Mouse (Mus musculus) regulatory T cell (primary cell): ENCODE data around the gene Vav2.

Experiments used
- in situ Hi-C: fragments of 300-600 bp; cut with MboI, MseI; formaldehyde crosslinking; loops from one replicate; pipeline ENCODE4 v1.15.1; 2025; ENCODE audit warnings: high pct_unique_total_duplicates

The Vav2 gene

DNA sequence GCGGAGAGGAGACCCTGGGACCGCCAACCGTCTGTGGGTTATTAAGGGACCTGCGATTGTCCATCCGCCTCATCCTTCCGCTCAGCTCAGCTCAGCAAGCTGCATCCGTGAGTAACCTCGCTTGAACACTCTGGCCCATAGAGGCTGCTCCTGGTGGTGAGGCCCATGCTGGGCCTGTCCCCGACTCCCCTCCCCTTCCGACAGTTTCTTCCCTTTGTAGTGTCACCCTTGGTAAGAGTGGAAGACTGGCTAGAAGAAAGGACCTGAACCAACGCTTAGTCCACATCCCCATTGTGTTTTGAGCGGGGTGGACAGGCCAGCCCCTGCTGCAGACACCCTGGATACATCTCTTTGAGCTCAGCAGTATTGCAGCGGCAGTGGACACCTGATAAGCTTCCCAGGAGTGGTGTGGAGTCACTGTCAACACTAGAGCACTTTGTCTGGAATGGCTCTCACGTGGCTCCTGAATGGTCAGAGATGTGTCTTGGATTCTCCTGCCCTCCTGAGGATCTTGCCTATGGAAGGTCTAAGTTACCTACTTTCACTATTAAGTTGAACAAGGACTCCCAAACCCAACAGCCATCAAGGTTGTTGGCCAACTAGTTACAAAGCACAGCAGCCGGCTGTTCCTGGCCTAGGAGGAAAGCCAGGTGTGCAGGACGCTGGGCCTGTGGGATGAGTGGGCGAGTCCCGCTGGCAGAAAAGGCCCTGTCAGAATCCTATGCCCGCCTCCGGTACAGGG is 16.0 kb upstream of the Vav2 start:
- in situ Hi-C loops = no loop called here

DNA sequence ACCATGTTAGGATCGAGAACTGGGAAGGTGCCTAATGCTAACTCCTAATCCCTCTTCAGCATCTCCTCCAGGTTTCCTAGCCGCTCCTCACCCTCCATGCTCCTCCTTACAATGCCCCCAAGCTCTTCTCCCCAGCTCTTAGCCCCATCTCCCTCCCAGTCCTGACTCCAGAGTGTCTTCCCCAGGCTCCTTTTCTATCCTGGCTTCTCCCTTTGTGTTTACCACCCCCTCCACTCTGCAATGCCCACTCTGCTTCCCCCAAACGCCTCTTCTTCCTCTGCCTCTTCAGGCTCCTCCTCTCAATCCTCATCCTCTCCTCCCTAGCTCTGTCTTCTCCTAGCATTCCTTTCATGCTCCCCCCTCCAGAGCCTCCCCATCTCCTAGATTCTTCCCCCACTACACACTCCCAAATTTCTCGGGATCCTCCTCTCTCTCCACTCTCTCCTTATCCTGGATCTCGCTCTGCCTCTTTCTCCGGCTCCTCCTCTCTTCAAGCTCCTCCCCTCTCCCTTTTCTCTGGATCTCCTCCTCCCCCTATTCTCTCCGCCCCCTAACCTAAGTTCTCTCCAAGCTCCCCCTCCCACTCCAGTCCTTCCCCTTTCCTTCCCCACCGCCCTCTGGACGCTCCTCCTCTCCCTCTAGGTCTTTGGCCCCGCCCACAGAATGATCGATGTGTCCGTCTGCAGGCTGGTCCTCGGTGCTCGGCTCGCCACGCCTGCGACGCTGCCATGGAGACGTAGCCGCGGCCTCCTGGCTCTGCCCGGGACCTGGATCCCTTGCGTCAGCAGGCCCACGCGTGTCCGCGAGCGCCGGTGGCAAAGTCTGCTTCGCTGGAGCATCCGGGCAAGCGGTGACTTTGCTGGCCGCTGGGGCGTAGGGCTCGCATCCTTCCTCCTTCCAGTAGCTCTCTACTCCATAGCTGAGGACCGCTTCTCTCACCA is 15.2 kb upstream of the Vav2 start, which contains the start of gene Brd3os:
Gene Brd3os, plus strand, starts transcription at position 558 of the 941 bp plus-strand sequence.
- in situ Hi-C loops = no loop called here

DNA sequence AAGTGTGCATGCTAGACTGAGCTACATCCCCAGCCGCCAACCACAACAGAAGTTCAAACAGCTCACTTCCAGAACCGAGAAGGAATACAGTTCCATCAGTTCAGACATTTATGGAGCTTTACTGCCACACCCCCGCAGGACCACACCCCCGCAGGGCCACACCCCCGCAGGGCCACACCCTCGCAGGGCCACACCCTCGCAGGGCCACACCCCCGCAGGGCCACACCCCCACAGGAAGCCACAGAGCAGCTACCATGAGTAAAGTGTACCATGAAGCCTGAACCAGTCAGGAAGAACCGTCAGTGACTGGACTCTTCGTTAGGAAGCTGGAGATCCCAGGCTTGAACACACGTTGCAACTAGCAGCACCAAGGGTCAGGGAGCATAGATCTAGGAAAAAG is 11.4 kb upstream of the Vav2 start:
- in situ Hi-C loops = loop anchor here (5.0 kb wide), 1 partner anchor 34 kb away; no protein-coding TSS in a partner anchor

DNA sequence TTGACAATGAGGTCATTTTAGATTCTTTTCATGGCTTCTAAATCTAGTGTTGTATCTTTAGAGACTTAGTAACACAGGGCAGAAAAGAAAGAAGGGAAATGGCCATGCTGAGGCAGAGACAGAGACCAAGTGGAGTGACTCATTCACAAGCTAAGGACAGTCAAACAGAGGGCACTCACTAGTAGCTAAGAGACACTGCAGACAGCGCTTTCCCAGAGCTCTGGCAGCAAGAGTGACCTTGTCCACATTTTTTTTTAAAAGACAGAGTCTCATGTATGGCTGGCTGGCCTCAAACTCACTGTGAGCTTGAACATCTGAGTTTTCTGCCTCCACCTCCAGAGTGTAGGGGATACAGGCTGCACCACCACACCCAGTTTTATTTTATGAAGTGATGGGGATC is 11.0 kb upstream of the Vav2 start:
- in situ Hi-C loops = loop anchor here (5.0 kb wide), 1 partner anchor 34 kb away; no protein-coding TSS in a partner anchor

DNA sequence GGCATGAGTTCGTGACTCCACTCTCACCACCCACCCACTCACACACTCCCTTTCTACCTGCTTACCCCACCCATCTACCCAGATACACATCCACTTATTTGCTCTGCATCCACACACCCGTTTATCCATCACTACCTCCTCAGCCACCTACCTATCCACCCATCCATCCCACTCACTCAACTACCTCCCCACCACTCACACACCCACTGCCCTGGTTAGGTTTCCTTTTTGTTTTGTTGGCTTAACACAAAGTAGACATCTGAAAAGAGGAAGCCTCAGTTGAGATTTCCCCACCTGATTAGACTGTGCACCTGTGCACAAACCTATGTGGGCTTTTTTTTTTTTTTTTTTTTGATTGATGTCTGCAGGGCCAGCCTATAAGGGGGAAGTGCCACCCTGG is 5.8 kb upstream of the Vav2 start:
- in situ Hi-C loops = loop anchor here (5.0 kb wide), 1 partner anchor 145 kb away; no protein-coding TSS in a partner anchor

DNA sequence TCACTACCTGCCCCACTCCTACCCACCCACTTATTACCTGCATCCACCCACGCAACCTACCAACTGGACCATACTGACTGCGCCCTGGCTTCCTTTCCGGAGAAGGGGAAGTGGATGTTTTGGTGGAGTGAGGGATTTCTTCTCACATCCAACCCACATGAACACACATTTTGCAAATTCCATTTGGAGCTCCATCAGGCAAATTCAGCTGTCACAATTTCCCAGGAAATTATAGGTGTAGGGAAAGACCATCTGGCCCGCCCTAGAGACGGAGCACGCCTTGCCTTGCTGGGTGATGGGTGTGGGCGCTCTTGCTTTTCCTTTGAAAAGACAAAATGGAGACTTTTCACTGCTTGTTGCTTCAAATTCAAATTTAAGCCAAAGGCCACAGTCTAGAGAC is 3.8 kb upstream of the Vav2 start:
- in situ Hi-C loops = loop anchor here (5.0 kb wide), 1 partner anchor 143 kb away; no protein-coding TSS in a partner anchor

DNA sequence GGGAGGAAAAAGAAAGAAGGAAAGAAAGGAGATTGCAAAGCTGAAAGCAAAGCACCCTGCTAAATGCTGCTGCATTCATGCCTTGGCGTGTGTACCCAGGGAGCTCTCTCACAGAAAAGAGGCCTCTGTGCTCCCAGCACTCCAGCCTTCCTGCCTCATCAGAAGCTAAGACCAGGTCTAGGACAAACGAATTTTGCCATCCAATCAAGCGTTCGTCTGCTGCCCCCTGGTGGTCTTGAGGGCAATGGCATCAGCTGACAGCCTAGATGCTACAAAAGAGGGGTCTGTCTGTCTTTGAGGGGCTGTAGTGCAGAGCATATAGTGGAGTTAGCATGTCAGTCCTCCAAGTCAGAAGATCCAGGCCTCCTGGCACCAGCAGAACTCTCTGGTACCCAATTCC is 1.2 kb upstream of the Vav2 start:
- in situ Hi-C loops = no loop called here

DNA sequence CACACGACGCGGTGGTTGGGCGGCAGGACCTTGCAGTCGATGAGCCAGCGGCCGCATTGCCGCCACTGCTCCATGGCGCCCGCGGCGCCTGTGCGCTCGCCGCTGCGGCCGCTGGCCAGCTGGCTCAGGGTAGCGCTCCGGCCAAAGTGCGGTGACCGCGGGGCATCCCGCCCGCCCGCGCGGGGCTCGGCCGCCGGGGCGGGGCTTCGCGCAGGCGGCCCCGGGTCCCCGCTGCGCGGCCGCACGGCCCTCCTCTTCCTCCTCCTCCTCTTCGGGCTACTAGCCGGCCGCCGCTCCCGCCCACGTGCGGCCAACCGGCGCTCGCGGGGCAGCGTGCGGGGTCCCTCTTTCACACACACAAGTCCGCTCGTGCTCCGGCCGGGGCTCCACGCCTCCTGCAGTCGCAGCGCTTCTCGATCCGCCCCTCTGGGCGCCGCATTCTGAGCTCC is 403 bp downstream of the Vav2 start:
- in situ Hi-C loops = no loop called here

DNA sequence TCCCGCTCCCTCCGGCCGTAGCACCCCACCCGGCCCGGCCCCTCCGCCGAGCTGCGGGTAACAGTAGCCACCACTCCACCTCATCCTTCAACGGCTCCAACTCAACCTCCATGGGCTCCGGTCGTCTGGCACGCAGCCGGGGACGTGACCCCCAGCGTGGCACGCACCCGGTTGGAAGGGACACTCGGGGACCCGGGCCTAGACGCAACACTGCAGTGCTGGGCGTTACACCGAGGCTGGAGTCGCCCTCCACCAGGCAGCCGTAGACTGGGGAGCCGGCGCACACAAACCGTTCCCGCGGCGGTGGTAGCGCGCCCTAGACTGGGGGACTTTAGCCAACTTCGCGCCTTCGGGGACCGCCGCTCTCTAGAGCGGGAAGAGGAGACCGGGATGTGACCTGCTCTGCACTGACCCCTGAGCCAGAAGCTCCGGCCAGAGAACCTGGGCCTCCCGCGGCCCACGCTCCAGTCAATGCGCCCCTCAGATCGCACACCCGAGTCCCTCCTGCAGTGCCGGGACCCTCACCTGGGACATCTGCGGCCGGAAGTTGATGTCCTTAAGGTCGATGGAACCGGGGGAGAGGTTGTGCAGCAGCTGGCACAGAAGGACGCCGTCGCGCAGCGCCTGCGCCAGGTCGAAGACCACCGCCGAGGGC is 955 bp downstream of the Vav2 start:
- in situ Hi-C loops = no loop called here

DNA sequence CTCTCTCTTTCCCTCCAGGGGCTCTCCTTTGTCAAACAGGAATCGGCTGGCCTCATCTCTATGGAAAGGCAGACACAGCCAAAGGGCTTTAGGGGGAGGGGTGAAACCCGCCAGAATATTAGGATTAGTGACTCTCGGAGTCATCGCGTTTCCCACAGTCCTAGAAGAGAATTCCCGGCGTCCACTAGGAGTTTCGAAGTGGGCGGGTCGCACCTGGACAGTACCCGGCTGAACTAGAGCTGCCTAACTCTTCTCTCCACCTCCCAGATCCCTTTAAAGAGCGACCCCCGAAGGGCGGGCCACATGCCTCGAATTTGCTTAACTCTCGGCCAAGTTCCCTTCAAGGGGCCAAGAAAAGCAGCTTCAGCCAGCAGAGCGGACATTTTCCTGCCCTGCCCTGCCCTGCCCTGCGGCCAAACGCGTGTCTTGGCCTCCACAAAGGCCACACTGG is 1.6 kb downstream of the Vav2 start:
- in situ Hi-C loops = no loop called here

DNA sequence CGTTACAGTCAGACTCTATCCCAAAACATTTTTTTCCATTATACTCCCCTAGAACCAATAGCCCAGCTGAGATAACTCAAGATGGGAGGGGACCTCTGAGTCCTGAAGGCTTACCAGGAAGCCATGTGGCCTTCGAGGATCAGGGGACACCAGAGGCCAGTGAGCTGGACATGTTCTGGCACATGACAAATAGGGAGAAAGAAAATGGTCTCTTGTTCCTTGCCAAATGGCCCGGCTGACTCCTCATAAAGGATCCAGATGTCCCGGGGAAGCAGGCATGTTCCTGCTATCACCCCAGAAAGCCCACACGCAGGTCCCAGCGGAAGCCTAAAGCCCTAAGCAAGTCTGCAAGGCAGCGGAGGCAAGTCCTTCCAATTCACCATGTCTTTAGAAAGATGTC is 3.2 kb downstream of the Vav2 start:
- in situ Hi-C loops = no loop called here

DNA sequence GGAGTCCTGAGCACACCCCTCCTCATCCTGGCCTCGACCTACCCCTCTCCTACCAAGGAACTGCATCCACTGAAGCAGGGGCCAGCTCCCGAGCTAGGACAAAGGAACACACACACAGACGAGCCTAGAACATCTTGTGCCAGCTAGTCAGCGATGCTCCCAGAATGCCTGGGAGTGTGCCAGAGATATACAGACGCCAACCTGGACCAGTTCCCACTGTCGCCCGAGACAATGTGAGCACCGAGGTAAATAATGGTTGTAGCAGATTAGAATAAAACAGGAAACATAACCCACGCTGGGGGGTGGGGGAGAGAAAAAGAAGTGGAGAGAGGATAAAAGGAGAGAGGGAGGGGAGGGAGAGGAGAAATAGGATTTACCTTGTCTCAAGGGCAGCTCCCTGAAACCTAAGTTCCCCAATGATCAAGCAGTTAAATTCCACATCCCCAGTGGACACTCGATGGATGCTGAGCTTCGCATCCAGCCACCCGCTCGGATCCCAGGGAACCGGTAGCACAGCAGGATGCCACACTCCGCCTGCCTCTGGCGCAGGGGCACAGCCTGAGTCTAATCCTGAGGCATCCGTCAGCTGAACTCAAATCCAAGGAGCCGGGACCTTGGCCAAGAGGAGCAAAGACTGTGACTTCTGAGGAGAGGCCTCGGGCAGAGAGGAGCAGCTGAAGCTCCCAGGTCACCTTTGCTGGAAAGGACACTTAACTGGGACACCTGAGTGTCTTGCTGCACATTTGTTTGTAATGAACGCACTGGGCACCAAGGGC is 5.4 kb downstream of the Vav2 start:
- in situ Hi-C loops = no loop called here

DNA sequence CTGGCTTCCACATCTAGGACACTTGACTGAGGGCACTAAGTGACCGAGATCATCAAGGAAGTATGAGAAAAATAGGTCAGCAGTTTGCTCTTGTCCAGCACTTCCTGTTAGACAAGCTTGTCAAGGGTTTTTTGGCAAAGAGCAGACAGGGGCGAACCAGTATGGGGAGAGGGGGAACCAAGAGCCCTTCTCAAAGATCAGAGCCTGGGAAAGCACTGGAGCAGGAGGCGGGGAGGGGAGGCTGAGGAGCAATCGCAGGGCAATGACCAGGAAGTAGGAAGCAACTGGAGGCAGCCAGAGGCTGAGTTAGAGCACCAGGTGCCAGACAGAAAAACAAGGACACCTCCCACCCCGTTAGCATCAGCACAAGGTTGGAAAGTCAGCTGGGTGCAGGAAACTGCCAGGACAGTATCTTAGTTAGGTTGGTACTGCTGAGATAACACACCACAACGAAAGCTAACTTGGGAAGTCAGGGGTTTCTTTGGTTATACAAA is 8.2 kb downstream of the Vav2 start:
- in situ Hi-C loops = loop anchor here (5.0 kb wide), 1 partner anchor 926 kb away; no protein-coding TSS in a partner anchor

DNA sequence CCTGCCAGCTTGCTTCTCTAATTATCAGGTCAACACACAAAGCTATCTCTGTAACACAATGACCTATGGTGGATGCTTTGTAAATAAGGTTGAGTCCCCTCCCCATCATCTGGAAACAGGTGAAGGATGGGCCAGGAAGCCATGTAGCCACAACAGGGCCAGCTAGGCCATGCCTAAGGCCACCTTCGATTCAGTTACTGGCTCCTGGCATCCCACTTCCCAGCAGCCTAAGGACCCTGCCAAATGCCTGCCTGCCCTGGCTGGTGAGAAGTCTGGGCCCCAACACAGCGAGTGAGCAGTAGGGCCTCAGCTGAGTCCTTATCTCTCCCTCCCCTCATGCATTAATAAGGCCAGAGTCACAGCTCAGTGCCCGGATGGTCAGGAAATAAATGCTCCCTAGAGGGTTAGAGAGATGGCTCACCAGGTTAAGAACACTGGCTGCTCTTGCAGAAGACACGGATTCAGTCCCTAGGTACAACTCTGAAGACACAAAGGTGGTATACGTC is 9.1 kb downstream of the Vav2 start:
- in situ Hi-C loops = loop anchor here (5.0 kb wide), 1 partner anchor 925 kb away; no protein-coding TSS in a partner anchor

DNA sequence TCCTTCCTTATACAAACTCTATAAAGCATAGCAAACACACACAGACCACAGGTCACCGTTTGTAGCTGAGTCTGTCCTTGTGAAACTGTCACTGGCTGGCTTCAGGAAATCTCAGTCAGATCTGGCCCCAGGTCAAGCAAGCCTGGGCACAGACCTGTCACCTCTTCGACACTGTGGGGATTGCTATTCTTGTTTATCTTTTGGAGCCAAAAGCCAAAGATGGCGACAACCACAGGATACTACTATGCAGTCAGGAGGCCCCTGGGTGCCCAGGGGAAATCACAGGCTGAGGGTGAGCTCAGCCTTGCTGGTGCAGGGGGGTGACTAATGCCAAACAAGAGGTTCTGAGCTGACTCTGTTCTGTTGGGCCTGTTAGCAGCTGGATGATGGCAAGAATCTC is 10.4 kb downstream of the Vav2 start:
- in situ Hi-C loops = loop anchor here (5.0 kb wide), 1 partner anchor 924 kb away; no protein-coding TSS in a partner anchor

DNA sequence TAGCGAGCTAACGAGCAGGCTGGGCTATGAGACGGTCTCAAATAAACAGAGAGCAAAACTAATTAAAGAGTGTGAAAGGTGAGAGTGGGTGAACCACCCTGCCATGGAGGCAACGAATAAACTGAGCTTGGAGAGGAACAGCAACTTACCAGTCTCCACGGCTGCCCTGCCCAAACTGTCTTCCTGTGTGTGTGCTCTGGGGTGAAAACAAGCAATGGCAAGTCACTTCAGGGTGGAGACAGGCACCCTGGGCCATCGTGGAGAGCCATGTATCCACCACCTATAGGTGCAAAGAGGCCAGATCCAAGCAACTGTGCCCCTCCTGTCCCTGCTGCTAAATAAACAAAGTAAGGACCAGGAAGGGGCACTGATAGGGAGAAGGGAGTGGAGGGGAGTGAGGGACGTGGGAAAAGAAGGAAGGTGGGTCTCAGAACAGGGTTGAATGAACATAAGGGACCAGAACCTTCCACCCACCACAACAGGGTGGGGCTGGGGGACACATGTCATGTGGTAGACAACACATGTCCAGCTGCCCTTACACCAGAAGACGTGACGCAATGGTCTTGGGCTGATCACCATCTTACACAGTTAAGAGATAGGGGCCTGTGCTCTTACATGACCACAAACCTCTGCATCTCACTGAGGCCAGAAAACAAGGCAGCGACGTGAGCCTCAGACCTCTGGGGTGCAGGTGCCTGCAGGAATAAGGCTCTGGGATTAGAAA is 11.6 kb downstream of the Vav2 start:
- in situ Hi-C loops = loop anchor here (5.0 kb wide), 1 partner anchor 923 kb away; no protein-coding TSS in a partner anchor

DNA sequence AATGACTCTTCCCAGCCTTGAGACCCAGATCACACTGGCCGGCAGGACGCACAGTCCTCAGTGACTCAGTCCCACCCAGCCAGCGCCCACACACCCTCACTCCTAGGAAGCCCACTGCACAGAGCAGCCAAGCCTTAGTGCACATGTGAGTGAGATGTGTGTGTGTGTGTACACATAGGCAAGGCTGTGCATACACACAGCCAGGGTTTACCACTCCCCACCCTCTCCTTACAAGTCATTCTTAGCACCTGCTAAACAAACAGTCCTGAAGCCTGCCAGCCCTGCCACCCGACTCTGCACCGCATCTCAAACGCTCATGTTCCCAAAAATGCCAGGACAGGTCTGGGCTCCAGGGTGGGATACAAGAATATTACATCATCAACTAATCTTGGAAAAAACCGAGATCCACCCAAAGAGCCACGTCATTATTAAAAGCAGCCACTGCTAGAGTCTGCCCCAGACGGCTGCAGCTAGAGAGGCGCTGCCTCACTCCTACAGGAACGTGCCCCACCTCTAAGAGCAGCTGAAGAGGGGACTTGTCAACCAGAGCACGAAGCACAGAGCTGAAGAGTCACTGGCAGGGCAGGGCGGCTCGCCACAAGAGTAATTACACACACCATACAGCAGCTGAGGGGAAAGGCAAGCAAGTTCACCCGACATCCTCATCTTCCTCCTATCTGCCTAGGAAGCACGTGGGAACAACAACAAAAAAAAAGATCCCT is 12.7 kb downstream of the Vav2 start:
- in situ Hi-C loops = no loop called here

DNA sequence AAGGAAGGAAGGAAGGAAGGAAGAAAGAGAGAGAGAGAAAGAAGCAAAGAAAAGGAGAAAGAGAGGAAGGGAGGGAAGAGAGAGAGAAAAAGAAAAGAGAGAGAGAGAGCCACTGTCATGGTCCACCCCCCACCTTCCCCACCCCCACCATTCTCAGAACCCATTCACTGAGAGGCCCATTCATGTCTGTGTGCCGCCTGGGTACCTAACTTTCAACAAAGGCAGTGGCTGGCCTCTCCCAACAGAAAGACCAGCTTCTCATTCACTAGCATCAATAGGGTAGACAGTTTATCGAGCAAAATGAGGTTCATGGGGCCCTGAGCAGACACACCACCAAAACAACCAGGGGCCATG is 13.3 kb downstream of the Vav2 start:
- in situ Hi-C loops = no loop called here

DNA sequence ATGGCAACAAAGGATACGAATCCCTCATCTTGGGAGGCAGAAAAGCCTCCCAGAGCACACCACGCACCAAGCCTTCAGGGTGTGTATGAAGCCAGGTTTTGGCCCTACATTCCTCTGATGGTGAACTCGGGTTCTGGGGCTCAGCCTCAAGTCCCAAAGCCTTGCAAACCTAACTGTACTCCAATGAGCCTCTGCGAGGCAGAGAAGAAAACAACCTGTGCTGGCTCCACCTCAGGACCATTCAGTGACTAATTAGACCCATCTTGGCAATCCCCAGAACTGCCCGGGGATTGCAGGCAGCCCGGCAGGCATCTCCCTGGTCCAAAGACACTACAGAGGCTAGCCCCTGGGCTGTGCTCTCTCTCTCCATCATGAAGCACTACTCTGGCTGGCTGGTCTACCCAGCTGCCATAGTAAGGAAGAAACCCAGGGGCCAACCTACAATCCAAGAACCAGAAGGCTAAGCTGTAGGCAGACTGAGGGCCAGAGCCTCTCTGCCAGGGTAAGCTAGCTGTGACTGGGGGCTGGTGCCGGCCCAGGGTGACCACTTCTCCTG is 14.5 kb downstream of the Vav2 start:
- in situ Hi-C loops = no loop called here
